Comparison of ENCODE assay signal across 33 mouse cellular contexts in genomic region chr2:152132691-152133090, GRCm38 (mm10). TPM values are rescaled to one million over a fixed set of nuclear protein-coding genes. Genes with fewer than 3 reads are reported as not detected.
A peak's percentile ranks its signal among the peaks of the same experiment; 100 is the strongest.
DNase-seq lines count a peak whose midpoint lies in the region; ATAC-seq lines count a peak whose summit lies in the region.
"Had no signal": no experiment of that assay in that cellular context is flagged by ENCODE, and none has a peak within 500 bp of the region (broad histone marks: within the 10 kb centered on the region; RNA-seq: fewer than 3 reads in every experiment).

No protein-coding gene starts in this region.

- no peaks in the 10 kb centered on the region for H3K9me3 ChIP-seq in embryonic facial prominence, embryonic 14.5 days (ENCODE audit: control insufficient read depth, low read length)
- no peaks in the 10 kb centered on the region for H3K9me3 ChIP-seq in embryonic facial prominence, embryonic 10.5 days
- H3K9me3 ChIP-seq in limb, embryonic 10.5 days (replicated peaks): no peaks in the 10 kb centered on the region
- no peaks in the 10 kb centered on the region for H3K9me3 ChIP-seq in lung, embryonic 15.5 days
- H3K9me3 ChIP-seq: embryonic facial prominence, embryonic 13.5 days; forebrain, embryonic 13.5 days; G1E; heart, embryonic 10.5 days; liver, embryonic 12.5 days; midbrain, embryonic 10.5 days; midbrain, embryonic 15.5 days had no signal

- H3K4me3 ChIP-seq in embryonic facial prominence, embryonic 14.5 days (ENCODE audit: low read depth, low read length): no peak overlapping the region
- H3K4me3 ChIP-seq in embryonic facial prominence, embryonic 10.5 days: no peak overlapping the region
- H3K4me3 ChIP-seq in limb, embryonic 10.5 days: no peak overlapping the region
- no peak overlapping the region for H3K4me3 ChIP-seq in lung, embryonic 15.5 days
- H3K4me3 ChIP-seq: embryonic facial prominence, embryonic 13.5 days; forebrain, embryonic 13.5 days; heart, embryonic 10.5 days; liver, embryonic 12.5 days; midbrain, embryonic 10.5 days; midbrain, embryonic 15.5 days had no signal

- no peak overlapping the region for H3K4me2 ChIP-seq in embryonic facial prominence, embryonic 14.5 days (ENCODE audit: low read depth, low read length)
- H3K4me2 ChIP-seq in lung, embryonic 15.5 days: no peak overlapping the region
- H3K4me2 ChIP-seq: embryonic facial prominence, embryonic 13.5 days; forebrain, embryonic 13.5 days; hindbrain, embryonic 14.5 days; liver, embryonic 12.5 days; midbrain, embryonic 15.5 days had no signal

- H3K4me1 ChIP-seq in embryonic facial prominence, embryonic 14.5 days (ENCODE audit: control insufficient read depth, insufficient read depth, low read length): 0 out of 2 replicates have a peak, but pooled peaks cover 3% of the 10 kb centered on the region
- peaks cover 12% of the 10 kb centered on the region for H3K4me1 ChIP-seq in embryonic facial prominence, embryonic 10.5 days
- peaks cover 30% of the 10 kb centered on the region for H3K4me1 ChIP-seq in limb, embryonic 10.5 days
- H3K4me1 ChIP-seq in lung, embryonic 15.5 days: peaks cover 9% of the 10 kb centered on the region; the same call in 1 of the 2 replicates
- H3K4me1 ChIP-seq: forebrain, embryonic 13.5 days; liver, embryonic 12.5 days; midbrain, embryonic 10.5 days; midbrain, embryonic 15.5 days had no signal

- peak; percentile 65 for ATAC-seq in embryonic facial prominence, embryonic 14.5 days (ENCODE audit: low read depth)
- ATAC-seq in lung, embryonic 15.5 days (ENCODE audit: borderline replicate concordance, extremely low read depth, low FRiP score, low TSS enrichment): 0 out of 2 replicates have a peak, but pooled peaks have one; percentile 14
- ATAC-seq: forebrain, embryonic 13.5 days; intestine, postnatal 0 days; liver, embryonic 12.5 days; liver, postnatal 0 days; midbrain, embryonic 15.5 days had no signal

- DNase-seq in embryonic facial prominence, embryonic 14.5 days (ENCODE audit: low spot score): peak; percentile 40
- no peak for DNase-seq in embryonic facial prominence, embryonic 10.5 days (ENCODE audit: low spot score)
- DNase-seq in limb, embryonic 10.5 days (ENCODE audit: low spot score): no peak
- peak; percentile 39 for DNase-seq in lung, postnatal 25 days (ENCODE audit: low spot score)
- no peak for DNase-seq in layer of hippocampus, postnatal 25 days (ENCODE audit: extremely low spot score in 1 of 2, low spot score in 1 of 2)
- no peak for DNase-seq in right cerebral cortex, postnatal 25 days
- DNase-seq in thymus, postnatal 36 days: no peak
- DNase-seq: adrenal gland, adult 8-10 months; cerebellum, adult 2 months; embryo, embryonic 11 days; gastrocnemius, postnatal 14 days; heart, adult 11 months; heart, postnatal 4 days; kidney, adult 9 months; liver, postnatal 0 days; thymus, postnatal 14 days had no signal

- no peak overlapping the region for H3K9ac ChIP-seq in embryonic facial prominence, embryonic 14.5 days (ENCODE audit: low read depth, low read length)
- H3K9ac ChIP-seq in lung, embryonic 15.5 days: no peak overlapping the region
- H3K9ac ChIP-seq: embryonic facial prominence, embryonic 13.5 days; forebrain, embryonic 13.5 days; hindbrain, embryonic 14.5 days; liver, embryonic 12.5 days; liver, postnatal 0 days; midbrain, embryonic 15.5 days had no signal

- H3K27ac ChIP-seq in embryonic facial prominence, embryonic 14.5 days (replicated peaks; ENCODE audit: low read depth, low read length): no peak overlapping the region
- H3K27ac ChIP-seq in embryonic facial prominence, embryonic 10.5 days (replicated peaks): no peak overlapping the region
- H3K27ac ChIP-seq in limb, embryonic 10.5 days: 0 out of 2 replicates have a peak overlapping the region, but pooled peaks have one; percentile 66
- no peak overlapping the region for H3K27ac ChIP-seq in lung, embryonic 15.5 days
- H3K27ac ChIP-seq: embryonic facial prominence, embryonic 13.5 days; forebrain, embryonic 13.5 days; heart, embryonic 10.5 days; hindbrain, embryonic 14.5 days; liver, embryonic 12.5 days; midbrain, embryonic 10.5 days; midbrain, embryonic 15.5 days had no signal

- WGBS in embryonic facial prominence, embryonic 14.5 days: 57% methylated on average over 7 of the region's 8 CpGs
- whole genome bisulfite sequencing in embryonic facial prominence, embryonic 10.5 days: 75% methylated on average over 8 of the region's 8 CpGs
- WGBS in limb, embryonic 10.5 days: 75% methylated on average over 8 of the region's 8 CpGs
- 40% methylated on average over 8 of the region's 8 CpGs for WGBS in lung, embryonic 15.5 days

- no peaks in the 10 kb centered on the region for H3K27me3 ChIP-seq in embryonic facial prominence, embryonic 14.5 days (replicated peaks; ENCODE audit: control insufficient read depth, insufficient read depth, low read length)
- H3K27me3 ChIP-seq in embryonic facial prominence, embryonic 10.5 days (replicated peaks; ENCODE audit: low read depth, poor library complexity, severe bottlenecking): no peaks in the 10 kb centered on the region; the same call in 1 of the 2 replicates
- no peaks in the 10 kb centered on the region for H3K27me3 ChIP-seq in limb, embryonic 10.5 days (ENCODE audit: low read depth, poor library complexity, severe bottlenecking)
- H3K27me3 ChIP-seq in lung, embryonic 15.5 days: no peaks in the 10 kb centered on the region
- H3K27me3 ChIP-seq: embryonic facial prominence, embryonic 13.5 days; midbrain, embryonic 15.5 days had no signal

- H3K36me3 ChIP-seq in embryonic facial prominence, embryonic 14.5 days (ENCODE audit: control insufficient read depth, insufficient read depth, low read length): no peaks in the 10 kb centered on the region
- H3K36me3 ChIP-seq in embryonic facial prominence, embryonic 10.5 days (replicated peaks): no peaks in the 10 kb centered on the region
- no peaks in the 10 kb centered on the region for H3K36me3 ChIP-seq in limb, embryonic 10.5 days
- no peaks in the 10 kb centered on the region for H3K36me3 ChIP-seq in lung, embryonic 15.5 days
- H3K36me3 ChIP-seq: embryonic facial prominence, embryonic 13.5 days; G1E; heart, embryonic 10.5 days; liver, embryonic 12.5 days; midbrain, embryonic 10.5 days; midbrain, embryonic 15.5 days had no signal

RNA-seq across cellular contexts. Expression of gene Tcf15, which starts 10.7 kb away (rescaled TPM):
- 10.6 TPM in 2 replicates for polyA plus RNA-seq in embryonic facial prominence, embryonic 14.5 days (2014; fragmentation: Nextera tagmentation; extraction: Ambion mirVana)
- 9.2 and 10.3 TPM in 2 replicates for polyA plus RNA-seq in embryonic facial prominence, embryonic 10.5 days (2016; fragmentation: Nextera tagmentation; extraction: Ambion mirVana)
- polyA plus RNA-seq in limb, embryonic 10.5 days (2016; fragmentation: Nextera tagmentation; extraction: Ambion mirVana): 27.3 and 29.8 TPM in 2 replicates
- polyA plus RNA-seq in lung, embryonic 15.5 days (2015; fragmentation: Nextera tagmentation; extraction: Ambion mirVana): 7.8 and 9.0 TPM in 2 replicates
- 1 to 10 TPM; 4.3 to 4.7 TPM for total RNA-seq in layer of hippocampus, postnatal 25 days (2021)
- total RNA-seq: CH12.LX; G1E; neutrophil, adult 5-6 weeks had no signal
- polyA plus RNA-seq: C2C12, G1E had no signal

RNA-seq across cellular contexts. Expression of gene Srxn1, which starts 27.4 kb away (rescaled TPM):
- 12.0 and 13.6 TPM in 2 replicates for polyA plus RNA-seq in embryonic facial prominence, embryonic 14.5 days (2014; fragmentation: Nextera tagmentation; extraction: Ambion mirVana)
- 10.7 and 12.4 TPM in 2 replicates for polyA plus RNA-seq in embryonic facial prominence, embryonic 10.5 days (2016; fragmentation: Nextera tagmentation; extraction: Ambion mirVana)
- polyA plus RNA-seq in limb, embryonic 10.5 days (2016; fragmentation: Nextera tagmentation; extraction: Ambion mirVana): 8.0 and 9.6 TPM in 2 replicates
- 5.9 and 7.7 TPM in 2 replicates for polyA plus RNA-seq in lung, embryonic 15.5 days (2015; fragmentation: Nextera tagmentation; extraction: Ambion mirVana)
- 10 to 100 TPM; 67.2 to 75.2 TPM for total RNA-seq in layer of hippocampus, postnatal 25 days (2021)
- total RNA-seq: CH12.LX had no signal

RNA-seq across cellular contexts. Expression of gene Scrt2, which starts 51.4 kb away (rescaled TPM):
- 0.29 TPM in 2 replicates for polyA plus RNA-seq in embryonic facial prominence, embryonic 14.5 days (2014; fragmentation: Nextera tagmentation; extraction: Ambion mirVana)
- 0.93 and 1.5 TPM in 2 replicates for polyA plus RNA-seq in embryonic facial prominence, embryonic 10.5 days (2016; fragmentation: Nextera tagmentation; extraction: Ambion mirVana)
- polyA plus RNA-seq in limb, embryonic 10.5 days (2016; fragmentation: Nextera tagmentation; extraction: Ambion mirVana): not detected in 2 replicates
- not detected in 2 replicates for polyA plus RNA-seq in lung, embryonic 15.5 days (2015; fragmentation: Nextera tagmentation; extraction: Ambion mirVana)
- total RNA-seq in layer of hippocampus, postnatal 25 days (2021): 10 to 100 TPM; 21.1 to 23.1 TPM
- total RNA-seq: CH12.LX; heart, postnatal 4 days; megakaryocyte progenitor cell, adult 5-6 weeks; neutrophil, adult 5-6 weeks had no signal
- polyA plus RNA-seq: C2C12; G1E; heart, embryonic 10.5 days; heart, embryonic 16.5 days; intestine, postnatal 0 days; large intestine, adult 2 months; liver, embryonic 12.5 days; liver, postnatal 0 days; spleen, adult 2 months had no signal

Comparison
In these comparisons a context has a peak if more than half of its experiments do, and no peak if none do; other contexts are left out.
1. DNase-seq: peak in embryonic facial prominence, embryonic 14.5 days (single experiment) and lung, postnatal 25 days (single experiment); none in embryonic facial prominence, embryonic 10.5 days (single experiment), limb, embryonic 10.5 days (single experiment), layer of hippocampus, postnatal 25 days (0 of 2), right cerebral cortex, postnatal 25 days (single experiment) and thymus, postnatal 36 days (0 of 2).